Mouse (Mus musculus): ENCODE measurements at regions not wholly inside any gene's neighbourhood (a gene's known extent, or its start where the extent isn't known, plus 50 kb on each side); places are given as distances from the start of the nearest gene placed in this dataset.

DNA sequence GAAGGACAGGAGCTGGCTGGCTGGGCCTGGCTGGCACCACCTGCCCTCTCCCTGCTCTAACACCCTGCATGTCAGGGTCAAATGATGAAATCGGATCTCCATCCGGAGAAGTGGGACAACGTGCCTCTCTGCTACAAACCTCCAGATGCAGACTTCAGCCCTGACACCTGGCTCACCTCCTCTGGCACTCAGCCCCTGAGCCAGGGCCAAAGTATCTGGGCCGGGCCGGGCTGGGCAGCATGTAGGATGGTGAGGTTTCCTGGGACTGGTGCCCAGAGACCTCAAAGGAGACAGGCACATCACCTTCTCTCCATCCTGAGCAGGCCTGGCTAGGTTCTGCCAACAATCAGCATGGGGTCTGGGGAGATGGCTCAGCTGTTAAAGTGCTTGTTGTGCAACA is 113.5 kb downstream of the Tfcp2l1 start:
- no peak for DNase-seq

DNA sequence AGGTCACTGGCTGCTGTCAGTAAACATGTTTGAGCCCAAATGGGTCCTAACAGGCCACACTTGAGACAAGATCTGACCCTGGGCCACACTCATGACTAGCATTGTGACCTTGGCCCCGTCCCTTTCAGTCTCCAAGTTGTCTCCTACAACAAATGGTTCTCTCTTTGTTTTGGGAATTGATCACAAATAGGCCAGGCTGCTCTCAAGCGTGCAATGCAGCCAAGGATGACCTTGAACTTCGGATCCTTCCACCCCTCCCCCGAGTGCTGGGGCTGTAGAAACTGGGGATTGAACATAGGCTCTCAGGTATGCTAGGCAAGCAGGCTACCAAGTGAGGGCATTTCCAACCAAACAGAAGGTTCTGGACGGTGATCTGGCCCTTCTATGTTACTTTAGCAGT is 120.5 kb downstream of the Tfcp2l1 start:
- DNase-seq = no peak

DNA sequence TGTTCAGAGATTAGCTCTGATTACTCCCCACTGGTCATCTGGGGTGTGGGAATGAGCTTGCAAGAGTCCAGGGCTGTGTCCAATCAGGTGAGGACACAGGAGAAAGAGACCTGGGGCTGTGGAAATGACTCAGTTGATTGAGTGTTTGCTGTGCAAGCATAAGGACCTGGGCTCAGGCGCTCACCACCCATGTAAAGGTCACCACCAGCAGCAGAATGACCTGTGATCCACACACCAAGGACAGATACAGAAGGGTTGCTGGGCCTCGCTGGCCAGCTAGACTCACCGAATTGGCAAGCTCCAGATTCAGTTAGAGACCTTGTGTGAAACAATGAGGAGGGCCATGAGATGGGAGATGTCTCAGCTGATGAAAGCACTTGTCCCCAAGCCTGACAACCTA is 125.1 kb downstream of the Tfcp2l1 start:
- peak in 1 of 2 experiments; percentile 9 for DNase-seq

DNA sequence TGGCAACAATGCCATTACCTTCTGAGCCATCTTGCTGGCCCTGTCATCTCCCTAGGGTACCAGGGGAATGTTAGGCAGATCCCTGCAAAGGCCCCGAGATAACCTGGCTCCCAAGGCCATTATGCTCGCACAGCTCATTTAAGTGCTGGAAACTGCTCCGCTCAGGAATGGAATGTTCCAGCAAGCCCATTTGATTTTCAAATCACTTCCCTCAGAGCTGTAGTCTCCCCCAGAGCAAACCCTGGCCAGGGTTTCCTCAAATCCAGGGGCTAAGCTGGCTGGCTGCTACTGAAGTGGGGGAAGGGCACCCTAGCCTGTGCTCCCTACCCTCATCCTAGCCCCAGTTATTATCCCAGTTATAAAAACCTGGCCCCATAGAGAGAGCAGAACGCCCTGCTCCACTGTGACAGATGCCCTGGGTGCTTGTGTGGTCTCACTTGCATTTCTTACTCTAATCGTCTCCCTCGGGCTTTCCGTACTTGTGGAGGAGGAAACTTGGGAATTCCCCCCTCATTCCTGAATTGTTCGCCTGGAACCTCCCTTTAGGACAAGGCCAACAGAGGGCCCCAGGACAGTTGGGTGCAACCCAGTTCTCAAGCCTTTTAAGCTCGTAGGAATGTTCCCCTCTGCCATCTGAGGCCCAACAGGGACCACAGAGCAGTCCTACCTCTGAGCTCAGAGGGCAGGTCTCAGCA is 128.6 kb downstream of the Tfcp2l1 start:
- no peak for DNase-seq

DNA sequence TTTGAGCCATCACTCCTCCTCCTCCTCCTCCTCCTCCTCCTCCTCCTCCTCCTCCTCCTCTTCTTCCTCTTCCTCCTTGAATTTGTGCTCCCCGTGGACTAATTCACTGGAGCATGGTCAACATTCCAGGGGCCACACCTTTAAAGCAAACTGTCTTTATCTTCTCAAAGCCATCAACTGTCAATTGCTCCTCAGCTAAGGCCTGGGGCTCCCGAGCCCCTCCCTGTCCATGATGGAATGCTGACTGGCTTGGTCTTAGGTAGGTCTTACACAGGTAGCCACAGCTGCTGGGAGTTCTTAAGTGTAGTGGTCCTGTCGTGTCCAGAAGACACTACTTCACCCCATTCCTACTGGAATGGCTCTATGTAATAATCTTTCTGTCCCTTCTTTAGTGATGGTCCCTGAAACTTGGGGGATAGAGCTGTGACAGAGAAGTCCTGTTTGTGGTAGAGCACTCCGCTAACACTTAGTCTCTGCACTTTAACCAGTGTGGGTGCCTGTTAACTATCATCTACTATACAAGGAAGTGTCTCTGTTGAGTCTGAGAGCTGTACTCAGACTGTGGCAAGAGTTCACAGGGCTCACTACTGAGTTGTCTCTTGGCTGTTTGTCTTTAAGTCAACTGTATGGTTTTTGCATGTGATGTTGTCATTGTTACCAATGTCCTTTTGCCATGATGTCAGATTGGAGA is 129.7 kb downstream of the Tfcp2l1 start:
- DNase-seq = no peak

DNA sequence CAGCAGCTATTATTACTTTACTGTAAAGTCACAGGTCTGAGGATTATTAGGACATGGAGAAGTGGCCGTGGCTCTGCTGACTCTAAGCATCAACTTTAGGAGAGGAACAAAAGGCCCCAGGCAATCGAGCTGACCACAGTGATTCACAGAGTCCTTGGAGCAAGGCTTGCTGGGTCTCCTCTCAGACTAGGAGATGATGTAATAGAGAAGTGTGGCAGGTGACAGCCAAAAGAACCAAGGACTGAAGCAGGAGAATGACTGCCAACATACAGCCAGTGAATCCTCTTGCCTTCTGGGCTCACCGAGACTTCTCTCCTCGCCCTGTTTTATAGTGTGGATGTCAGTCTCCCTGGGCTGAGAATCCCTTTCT is 130.3 kb downstream of the Tfcp2l1 start:
- DNase-seq = no peak

DNA sequence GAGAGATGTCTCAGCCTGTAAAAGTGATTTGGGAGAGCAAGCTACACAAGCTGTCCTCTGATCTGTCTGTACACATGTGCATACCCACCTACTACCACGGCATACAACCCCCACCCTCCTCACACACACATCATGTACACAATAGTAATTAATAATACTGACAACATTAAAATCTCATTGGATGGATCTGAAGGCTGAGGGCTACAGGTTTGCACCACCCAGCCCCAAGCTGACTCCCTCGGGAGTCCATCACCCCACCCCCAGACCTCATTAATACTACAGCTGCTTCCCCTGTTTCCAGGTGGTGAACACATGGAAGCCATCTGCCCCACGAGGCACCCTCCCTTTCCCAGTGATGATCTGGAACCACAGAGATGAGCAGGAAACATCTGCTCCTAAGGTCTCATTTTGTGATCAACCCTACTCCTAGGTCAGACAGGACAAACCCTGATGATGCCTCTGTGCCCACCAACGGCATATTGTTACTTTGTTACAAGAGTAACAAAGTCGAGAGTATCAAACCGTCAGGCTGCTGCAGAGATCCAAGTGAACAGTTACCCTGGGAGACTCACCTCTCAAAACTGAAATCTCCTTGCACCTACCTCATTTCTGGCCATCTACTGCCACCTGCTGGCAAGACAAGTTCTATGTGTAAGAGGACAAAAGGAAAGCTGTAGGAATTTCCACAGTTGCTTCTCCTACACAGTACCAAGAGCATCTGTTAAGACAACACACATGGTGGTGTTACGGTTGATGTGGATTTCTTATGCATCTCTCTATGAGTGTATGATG is 131.6 kb downstream of the Tfcp2l1 start:
- DNase-seq = peak; percentile 65 to 71

DNA sequence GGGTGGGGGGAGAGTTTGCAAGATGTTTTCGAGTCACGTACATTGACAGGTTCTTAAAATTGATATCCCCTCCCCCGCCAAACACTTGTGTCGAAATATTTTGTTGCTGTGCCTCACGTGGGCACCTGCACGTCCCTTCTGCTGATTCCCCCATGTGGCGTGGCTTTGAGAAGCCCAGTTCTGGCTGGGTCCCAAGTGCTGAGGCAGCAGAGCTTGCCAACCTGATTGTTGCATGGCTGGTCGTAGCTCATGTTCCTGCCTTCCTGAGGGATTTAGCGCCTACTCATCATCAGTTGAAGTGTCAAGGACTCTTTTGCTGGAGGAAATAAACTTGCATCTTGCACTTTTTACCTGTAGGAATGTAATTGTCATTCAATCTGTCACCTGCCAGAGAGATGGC is 137.8 kb downstream of the Tfcp2l1 start:
- no peak for DNase-seq

DNA sequence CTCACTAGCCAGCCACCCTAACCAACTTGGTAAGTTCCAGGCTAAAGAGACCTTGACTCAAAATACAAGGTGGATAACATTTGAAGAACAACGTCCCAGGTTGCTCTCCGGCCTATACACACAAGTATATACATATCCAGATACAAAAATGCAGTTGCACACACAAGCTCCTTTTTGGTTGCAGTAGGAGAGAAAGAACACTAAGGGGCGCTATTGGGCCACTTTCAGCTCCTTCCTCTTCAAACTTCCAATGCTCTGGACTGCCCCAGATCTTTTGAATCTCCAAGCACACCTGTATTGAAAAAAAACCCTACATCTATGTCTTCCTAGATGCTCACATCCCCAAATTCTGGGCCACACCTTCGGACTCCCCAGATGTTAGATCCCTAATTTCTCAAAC is 141.1 kb downstream of the Tfcp2l1 start:
- peak; percentile 6 to 8 for DNase-seq

DNA sequence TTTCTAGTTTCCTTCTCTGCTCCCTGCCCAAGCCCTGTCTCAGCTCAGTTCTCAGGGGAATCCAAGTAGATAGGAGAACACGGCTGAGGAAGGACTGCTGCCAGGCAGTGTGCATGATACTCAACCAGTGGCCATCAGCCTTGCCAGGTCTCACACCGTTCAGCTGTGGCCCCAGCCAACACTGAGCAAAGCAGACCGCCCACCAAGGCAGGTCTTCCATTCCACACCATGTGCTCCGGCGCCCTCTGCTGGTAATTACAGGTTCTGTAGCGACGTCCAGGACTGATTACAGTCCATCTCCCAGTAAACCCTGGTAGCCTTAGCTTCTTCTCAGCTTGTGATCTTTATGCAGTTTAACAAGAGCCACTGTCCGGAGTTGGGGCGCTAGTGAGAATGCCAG is 144.5 kb downstream of the Tfcp2l1 start:
- peak; percentile 53 to 62 for DNase-seq

DNA sequence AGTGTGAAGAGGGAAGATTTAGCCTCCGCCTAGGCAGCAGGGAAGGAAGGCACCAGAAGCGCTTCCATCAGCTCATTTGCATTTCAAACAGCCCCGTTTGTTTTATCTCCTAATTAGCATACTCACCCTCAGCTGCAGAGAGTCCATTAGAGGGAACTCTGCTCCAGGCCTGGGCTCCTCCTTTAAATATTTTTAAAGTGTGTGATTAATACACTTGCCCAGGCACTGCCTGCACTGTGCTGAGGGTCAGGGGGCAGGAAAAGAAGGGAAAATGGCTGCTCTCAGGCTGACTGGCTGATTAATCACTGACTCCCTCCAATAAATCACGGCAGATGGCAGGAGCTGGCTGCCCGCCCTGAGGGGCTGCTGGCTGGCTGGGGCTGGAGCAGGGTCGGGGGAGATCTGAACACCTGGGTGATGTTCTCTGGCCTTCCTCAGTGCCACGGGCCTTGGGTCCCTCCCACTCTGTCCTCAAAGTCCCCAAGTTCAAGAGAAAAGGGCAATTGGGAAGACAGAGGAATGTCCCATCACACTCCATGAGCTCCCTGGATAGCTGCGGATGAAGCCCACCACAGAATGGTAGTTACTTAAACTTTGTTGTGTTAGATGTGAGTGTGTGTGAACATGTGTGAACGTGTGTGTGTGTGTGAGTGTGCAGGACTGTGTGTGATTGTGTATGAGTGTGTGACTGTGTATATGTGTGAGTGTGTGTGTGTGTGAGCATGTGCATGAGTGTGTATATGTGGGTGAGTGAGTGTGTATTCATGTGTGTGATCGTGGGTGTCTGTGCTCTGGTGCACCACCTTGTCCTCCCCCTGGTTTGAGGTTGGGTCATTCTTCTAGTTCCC is 149.1 kb downstream of the Tfcp2l1 start:
- no peak for DNase-seq

Measured in lung, adult 18-20 months (tissue).